Mouse (Mus musculus) megakaryocyte-erythroid progenitor cell, adult 5-6 weeks (primary cell): ENCODE measurements around the gene Fam189b. TPM values are rescaled to one million over a fixed set of nuclear protein-coding genes. Genes with fewer than 3 reads are reported as not detected.
A peak's percentile ranks its signal among the peaks of the same experiment; 100 is the strongest.

ENCODE experiments used
- ATAC-seq: replicated peaks from 2 replicates; pipeline ENCODE4 v1.8.0; 2016; ENCODE audit warnings: mild to moderate bottlenecking, inconsistent platforms; ENCODE audit not compliant: severe bottlenecking, poor library complexity, low FRiP score, low TSS enrichment
- total RNA-seq, 2 experiments: library from RNA; stranded (forward) in 1 of 2; stranded (reverse) in 1 of 2; fragments of 200-1000, 215-1000 nt in 1 of 2; fragments of >200 nt in 1 of 2; fragmentation: Nextera tagmentation in 1 of 2; gene quantifications; 2 replicates each; pipeline ENCODE4 v1.2.3; 2014 to 2017

Gene Fam189b
- total RNA-seq, 2 experiments from 2014 or later, result 13.7 to 39.1 TPM

DNA sequence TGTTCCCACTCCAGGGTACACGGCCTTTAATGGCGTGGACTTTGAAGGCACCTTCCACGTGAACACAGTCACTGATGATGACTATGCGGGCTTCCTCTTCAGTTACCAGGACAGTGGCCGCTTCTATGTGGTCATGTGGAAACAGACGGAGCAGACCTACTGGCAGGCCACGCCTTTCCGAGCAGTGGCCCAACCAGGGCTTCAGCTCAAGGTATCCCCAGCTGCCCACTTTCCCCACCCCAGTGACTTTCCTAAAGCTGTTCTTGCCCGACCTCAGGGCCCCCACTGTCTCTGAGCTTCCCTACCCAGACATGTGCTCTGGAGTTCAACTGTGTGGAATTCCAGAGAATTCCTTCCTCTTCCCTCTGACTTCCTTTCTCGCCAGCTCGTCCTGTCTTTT, 41.9 kb downstream of the Fam189b start:
- ATAC-seq, result no peak

GRCm38 (mm10) chr3:89225321-89225815, 42.4 kb downstream of the Fam189b start:
- no peak for ATAC-seq

- ATAC-seq, result no peak
These were observed 43.0 kb downstream of the Fam189b start for GRCm38 (mm10) chr3:89225918-89226317.

DNA sequence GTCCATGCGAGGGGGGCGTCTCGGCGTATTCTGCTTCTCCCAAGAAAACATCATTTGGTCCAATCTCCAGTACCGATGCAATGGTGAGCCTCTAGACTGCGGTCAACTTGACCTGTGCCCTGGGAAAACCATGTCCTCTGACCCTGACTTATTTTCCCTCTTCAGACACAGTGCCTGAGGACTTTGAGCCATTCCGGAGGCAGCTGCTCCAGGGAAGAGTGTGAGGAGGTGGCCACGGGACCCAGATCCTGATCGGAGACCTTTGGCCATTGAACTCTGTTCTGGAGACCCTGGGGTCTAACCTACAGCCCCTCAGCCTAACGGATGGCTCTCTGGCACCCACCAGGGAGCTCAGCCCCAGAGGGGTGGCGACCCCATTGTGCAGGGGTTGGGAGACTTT, 43.4 kb downstream of the Fam189b start:
- ATAC-seq, result no peak

DNA sequence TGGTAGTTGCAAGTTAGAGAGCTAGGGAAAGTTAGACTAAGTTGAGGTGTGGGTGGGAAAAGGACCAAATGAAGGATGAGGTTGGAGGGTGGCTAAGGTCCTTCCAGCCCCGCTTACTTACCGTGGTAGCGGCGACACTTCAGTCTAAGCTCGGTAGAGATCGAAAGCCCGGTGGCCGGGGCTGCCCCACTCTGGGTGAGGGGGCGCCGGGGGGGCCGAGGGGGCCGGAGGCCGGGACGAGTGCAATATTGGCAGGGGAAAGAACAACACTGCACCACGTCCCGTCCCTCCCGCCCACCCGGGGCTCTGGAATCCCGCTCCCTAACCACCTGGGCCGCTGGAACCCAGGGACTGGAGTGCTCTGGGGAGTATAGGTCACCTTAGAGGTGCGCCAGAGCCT, 44.0 kb downstream of the Fam189b start, which contains the start of gene Mtx1:
Gene Mtx1 (minus strand): TSS at position 189 of the 400 bp plus-strand sequence.
- ATAC-seq, result no peak

GRCm38 (mm10) chr3:89227307-89228179, 44.6 kb downstream of the Fam189b start:
- ATAC-seq, result peak; percentile 56

- peak; percentile 74 for ATAC-seq
These were observed 45.2 kb downstream of the Fam189b start for GRCm38 (mm10) chr3:89228180-89228549.

DNA sequence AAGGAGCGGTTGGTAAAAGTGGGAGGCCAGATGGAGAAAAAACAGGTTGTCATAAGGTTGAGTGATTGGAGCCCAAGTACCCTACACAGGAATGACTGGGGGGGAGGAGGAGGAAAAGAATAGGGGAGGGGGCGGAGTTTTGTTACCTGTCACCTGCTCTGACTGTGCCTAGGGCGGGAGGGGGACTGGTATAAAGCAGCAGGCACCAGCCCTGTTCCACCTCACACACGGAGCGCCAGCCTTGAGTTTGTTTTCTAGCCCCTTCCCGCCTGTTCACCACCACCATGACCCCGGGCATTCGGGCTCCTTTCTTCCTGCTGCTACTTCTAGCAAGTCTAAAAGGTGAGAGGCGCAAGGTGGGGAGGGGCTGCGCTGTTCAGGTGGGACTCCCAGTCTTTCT, 45.9 kb downstream of the Fam189b start, which contains the start of gene Muc1:
Gene Muc1 (plus strand): TSS at position 222 of the 400 bp plus-strand sequence.
- ATAC-seq, result no peak

- no peak for ATAC-seq
These were observed 46.3 kb downstream of the Fam189b start for GRCm38 (mm10) chr3:89229276-89229675.

- no peak for ATAC-seq
These were observed 47.6 kb downstream of the Fam189b start for GRCm38 (mm10) chr3:89230561-89230960.

DNA sequence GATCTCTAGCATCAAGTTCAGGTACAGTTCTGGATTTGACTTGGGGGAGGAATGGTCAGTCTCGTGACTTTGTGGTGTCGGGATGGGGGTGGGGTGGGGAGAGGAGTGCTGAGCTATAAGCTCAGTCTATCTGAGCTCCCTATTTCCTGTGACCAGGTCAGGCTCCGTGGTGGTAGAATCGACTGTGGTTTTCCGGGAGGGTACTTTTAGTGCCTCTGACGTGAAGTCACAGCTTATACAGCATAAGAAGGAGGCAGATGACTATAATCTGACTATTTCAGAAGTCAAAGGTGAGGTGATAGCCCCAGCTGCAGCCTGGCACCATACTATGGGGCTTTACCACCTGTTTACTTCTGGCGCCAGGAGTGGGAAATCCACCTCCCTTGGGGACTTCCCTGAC, 48.4 kb downstream of the Fam189b start:
- no peak for ATAC-seq

- ATAC-seq, result no peak
These were observed 48.9 kb downstream of the Fam189b start for GRCm38 (mm10) chr3:89231772-89232275.

- ATAC-seq, result no peak
These were observed 49.7 kb downstream of the Fam189b start for GRCm38 (mm10) chr3:89232614-89233013.

- peak; percentile 52 for ATAC-seq
These were observed 50.7 kb downstream of the Fam189b start for GRCm38 (mm10) chr3:89233562-89234110.

DNA sequence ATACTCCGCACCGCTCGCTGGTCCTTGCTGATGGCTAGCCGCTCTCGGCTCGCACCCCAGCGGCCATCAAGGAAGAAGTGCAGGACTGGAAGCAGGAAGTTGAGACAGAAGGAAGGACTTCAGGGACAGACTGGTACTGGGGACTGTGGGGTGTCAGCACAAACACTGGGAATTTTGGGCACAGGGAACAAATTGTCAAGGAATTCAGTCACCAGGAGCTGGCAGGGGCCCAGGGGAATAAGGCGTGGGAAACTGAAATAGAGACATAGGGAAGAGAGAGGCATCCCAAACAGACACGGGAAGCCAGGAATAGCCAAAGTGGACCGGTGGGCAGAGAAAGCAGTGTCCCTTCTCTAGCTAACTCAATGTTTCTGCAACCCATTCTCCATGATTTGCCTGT, 53.6 kb downstream of the Fam189b start:
- no peak for ATAC-seq

DNA sequence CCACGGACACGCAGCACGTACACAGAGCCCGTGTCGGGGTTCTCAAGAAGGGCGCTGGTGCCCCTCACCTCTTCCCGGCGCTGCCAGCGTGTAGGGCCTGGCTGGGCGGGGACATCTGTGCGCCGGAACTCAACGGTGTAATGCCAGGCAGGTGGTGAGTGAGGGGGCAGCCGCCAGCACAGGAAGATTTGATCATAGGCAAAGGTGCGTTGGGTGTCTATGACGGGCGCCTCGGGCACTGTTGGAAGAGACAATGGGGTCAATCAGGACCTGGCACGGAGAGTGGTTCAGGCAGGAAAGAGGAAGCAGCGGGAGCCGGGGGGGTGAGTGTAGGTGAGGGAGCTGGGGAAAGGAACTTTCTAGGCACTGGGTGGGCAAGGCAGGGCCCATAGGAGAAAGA, 54.7 kb downstream of the Fam189b start:
- ATAC-seq, result no peak

- no peak for ATAC-seq
These were observed 55.6 kb downstream of the Fam189b start for GRCm38 (mm10) chr3:89238494-89238893.
